Mouse (Mus musculus): ENCODE data around the gene Gucy2c. TPM values are rescaled to one million over a fixed set of nuclear protein-coding genes. Genes with fewer than 3 reads are reported as not detected.
A peak's percentile ranks its signal among the peaks of the same experiment; 100 is the strongest.

Gucy2c gene
- total RNA-seq, 2 experiments from 2014 or later, result not detected

DNA sequence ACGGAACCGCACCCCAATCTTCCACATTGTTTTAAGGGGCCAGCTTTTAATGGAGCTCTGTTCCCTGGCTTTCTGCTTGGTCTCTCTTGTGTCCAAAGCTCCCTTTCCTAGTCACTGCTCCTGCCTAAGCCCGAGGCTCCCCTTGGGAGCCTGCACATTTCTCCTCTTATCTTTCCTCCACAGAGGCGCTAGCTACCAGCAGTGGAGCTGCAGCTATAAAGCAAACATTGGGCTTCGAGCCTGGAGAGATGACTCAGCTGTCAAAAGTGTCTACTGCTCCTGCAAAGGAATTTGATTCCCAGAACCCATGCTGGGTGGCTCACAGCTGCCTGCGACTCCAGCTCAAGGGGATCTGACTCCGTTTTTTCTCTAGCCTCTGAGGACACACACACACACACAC lies 109.1 kb downstream of the Gucy2c start:
- ATAC-seq (replicated peaks; ENCODE audit: poor library complexity, severe bottlenecking), result no peak

DNA sequence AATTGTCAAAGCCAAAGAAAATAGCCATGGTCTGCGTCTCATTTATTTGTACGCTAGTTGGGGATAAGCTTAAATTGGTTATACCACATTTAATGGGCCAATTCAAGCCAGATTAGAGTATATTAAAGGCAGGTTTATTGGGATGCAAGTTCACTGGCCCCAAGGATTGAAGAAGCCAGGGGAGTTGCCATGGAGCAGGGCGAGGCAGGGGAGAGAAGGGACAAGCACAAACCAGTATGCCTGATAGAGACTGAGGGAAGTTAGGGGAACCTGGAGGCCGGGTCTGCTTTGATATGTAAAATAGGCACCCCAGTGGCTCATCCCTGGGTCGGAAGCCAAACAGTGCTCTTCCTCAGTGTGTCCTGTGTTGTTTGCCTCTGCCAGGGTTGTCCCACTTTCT lies 112.3 kb downstream of the Gucy2c start:
- ATAC-seq (replicated peaks; ENCODE audit: poor library complexity, severe bottlenecking), result no peak

DNA sequence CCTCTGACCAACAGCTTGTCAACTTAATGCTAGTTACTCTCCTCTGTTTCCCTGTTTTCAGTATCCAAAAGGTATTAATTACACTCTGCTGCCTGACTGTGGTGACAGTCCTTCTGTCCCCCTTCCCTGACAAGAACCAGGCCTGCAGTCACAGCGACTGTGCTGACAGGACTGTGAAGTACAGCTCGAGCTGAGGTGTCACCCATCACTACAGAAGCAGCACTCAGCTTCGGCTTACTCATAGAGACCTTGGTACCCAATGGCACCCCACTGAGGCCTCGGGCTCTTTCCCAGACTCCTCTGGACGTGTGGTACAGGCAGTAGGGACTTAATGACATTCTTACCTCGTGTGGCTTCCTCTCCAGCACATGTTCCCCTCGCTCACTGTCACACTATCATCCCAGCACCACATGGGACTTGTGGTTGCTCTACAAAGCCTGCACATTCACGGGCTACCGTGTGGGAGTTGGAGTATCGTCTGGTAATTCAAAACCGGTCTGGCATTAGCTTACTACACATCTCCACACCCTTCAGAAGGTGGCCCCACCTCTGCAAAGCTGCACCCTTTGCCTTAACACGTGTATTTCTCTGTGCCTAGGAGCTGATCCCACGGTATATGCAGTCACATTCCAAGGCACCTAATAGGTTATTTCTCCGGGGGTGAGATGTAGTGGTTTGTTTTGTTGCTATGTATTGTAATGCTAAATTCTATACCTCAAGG lies 113.1 kb downstream of the Gucy2c start:
- no peak for ATAC-seq (replicated peaks; ENCODE audit: poor library complexity, severe bottlenecking)

DNA sequence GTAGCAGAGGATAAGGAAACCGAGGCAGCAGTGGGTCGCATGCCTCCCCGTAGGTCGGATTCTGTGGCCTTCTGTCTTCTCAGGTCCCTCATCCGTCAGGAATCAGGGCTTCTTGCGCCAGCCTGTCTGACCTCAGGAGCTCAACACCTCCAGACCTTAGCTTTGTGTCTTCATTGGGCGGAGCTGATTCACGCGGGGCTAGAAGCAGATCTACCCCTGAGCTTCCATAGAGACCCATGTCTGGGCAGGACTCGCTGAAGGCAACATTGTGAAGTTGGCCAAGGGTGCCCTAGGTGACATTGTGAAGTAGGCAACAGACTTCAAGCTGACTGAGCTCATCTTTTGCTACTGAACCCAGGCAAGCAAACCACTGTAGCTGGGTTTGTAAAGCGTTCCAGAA lies 119.5 kb downstream of the Gucy2c start:
- ATAC-seq (replicated peaks; ENCODE audit: poor library complexity, severe bottlenecking), result no peak

DNA sequence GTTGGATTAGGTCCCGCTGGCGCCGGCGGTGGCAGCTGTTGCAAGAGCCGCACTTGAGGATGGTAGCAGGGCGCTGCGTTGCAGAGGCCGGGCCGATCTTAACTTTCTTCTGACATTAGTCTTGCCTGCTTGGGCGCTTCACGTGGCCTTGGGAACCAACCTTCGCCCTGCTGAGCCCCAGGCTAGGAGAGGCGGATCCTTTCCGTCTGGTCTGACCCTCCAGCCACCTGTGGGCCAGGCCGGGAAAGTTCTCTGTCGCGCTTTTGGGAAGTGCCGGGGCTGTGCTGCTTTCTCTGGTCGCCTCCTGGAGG lies 119.9 kb downstream of the Gucy2c start, which contains the start of gene Plbd1:
Gene Plbd1, minus strand, starts transcription at position 223 of the 311 bp plus-strand sequence.
- no peak; the same call in 1 of the 2 replicates for ATAC-seq (replicated peaks; ENCODE audit: poor library complexity, severe bottlenecking)

DNA sequence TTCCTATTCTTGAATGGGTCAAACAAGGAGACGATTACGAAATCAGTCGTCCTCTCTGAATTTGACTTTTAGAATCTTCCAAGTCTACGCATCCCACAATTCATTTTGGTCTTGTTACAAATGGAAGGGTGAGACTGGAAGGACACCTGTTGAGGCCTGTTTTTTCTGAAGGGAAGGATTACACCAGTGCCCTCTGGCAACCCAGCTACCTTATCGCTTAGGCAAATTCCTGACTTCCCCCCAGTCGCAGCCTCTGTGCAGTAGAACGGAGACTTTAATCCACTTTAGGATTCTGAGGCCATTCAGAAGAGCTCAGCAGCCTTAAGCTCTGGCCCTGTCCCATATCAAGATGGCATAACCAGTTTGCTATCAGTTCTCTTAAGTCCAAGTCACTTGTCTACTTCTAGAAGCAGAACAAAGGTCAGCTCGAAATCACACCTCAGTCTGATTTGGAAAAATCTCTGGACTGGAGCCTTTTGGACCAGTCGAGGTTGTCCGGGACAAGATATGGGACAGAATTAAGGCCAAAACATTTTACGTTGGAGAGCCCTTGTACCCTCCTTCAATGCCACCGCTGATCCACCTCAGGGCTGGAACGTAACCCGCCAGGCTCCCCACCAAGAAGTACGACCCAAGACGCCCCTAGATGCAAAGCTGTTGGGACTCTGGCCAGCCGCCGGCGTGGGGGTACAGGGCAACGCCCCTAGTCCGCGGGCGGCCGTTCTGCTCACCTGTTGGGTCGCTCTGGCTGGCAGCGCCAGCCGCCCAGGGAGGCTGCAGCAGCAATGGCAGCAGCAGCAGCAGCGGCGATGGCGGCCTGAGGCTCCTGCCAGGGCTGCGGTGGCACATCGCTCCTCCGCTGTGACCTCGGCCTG lies 120.5 kb downstream of the Gucy2c start:
- peak; percentile 65; the same call in 1 of the 2 replicates for ATAC-seq (replicated peaks; ENCODE audit: poor library complexity, severe bottlenecking)

GRCm38 (mm10) chr6:136659226-136659625 lies 122.3 kb downstream of the Gucy2c start:
- peak; percentile 72 for ATAC-seq (replicated peaks; ENCODE audit: poor library complexity, severe bottlenecking)

DNA sequence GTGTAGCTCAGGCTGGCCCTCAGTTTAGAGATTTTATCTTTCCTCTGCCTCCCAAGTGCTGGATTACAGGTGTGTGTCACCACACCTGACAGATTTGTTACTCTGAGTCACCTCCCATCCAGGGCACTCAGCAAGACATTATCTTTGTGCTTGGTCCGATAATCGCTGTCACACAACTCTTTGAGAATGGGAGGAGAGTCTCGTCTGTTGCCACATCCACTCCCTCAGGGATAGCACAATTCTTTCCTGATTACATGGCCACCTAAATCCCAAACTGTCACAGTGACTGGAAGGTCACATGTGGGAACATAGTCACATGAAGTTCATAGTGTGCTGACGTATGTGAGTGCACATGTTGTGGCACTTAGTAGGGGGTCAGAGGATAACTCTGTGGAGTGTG lies 123.3 kb downstream of the Gucy2c start:
- ATAC-seq (replicated peaks; ENCODE audit: poor library complexity, severe bottlenecking), result no peak

DNA sequence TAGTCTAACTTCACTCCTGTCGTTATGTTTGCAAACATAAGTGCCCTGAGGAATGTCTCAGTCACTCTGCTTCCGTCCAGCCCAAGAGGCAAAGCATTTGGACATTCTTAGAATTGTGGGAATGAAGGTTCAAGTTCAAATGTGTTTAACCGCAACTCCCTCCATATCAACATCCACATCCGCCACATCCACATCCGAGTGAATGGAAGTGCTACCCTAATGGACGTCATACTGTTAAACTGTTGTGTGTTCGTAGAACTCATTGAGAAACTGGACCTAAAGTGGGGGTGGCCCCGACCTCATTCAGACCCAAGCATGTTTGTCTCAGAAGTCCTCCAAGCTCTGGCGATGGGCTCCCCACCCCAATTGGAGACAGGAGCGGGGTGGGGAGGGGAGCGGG lies 125.8 kb downstream of the Gucy2c start:
- no peak for ATAC-seq (replicated peaks; ENCODE audit: poor library complexity, severe bottlenecking)

DNA sequence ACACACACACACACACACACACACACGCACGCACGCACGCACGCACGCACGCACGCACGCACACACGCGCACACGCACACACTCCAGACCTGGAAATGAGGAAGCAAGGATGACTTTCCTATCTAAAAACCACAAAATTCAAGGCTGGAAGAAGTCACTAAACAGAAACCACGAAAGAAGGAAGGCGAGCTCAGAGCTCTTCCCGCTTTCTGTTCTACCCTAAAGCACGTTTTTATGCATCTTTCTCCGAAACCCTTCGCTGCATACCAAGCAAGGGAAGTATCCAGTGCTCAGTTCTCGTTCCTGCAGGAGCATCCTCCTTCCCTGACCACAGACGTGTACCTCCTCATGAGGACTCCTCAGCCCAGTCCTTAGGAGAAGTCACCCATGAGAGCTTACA lies 127.1 kb downstream of the Gucy2c start:
- ATAC-seq (replicated peaks; ENCODE audit: poor library complexity, severe bottlenecking), result peak; percentile 71

DNA sequence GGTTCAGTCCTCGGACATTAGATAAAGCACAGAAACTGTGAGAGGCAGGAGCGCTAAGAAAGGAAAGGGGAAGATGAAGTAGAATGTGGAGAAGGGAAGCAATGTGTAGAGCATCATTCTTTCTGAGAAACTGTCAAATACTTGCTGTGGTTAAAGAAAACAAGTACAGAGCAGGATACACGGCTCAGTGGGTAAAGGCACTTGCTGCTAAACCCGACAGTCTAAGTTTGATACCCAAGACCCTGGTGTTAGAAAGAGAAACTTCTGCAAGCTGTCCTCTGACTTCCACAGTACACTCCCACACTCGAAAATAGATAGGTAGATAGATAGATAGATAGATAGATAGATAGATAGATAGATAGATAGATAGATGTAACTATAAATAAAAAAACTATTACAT lies 128.2 kb downstream of the Gucy2c start:
- no peak for ATAC-seq (replicated peaks; ENCODE audit: poor library complexity, severe bottlenecking)

DNA sequence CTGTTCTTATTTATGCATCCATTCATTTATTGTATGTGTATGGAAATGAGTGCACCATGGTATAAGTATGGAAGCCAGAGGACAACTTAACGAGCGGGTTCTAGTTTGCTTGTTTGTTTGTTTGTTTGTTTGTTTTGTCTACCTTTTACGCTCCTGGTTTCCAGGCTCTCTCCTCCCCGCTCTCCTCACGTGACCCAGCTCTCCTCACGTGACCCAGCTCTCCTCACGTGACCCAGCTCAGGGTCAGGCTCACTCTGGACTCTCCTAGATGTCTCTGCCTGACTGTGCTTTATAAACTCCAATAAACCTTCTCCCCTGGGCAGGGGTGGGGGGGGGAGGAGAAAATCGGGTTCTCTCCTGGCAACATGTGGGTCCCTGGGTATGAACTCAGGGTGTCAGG lies 130.9 kb downstream of the Gucy2c start:
- no peak for ATAC-seq (replicated peaks; ENCODE audit: poor library complexity, severe bottlenecking)

GRCm38 (mm10) chr6:136647455-136647861 lies 134.1 kb downstream of the Gucy2c start:
- ATAC-seq (replicated peaks; ENCODE audit: poor library complexity, severe bottlenecking), result no peak

Other genes starting within 250 kb of the Gucy2c start
- gene Plbd1, start 119.8 kb downstream of the Gucy2c start, total RNA-seq (2014; fragmentation: Nextera tagmentation), result 0.79 and 3.6 TPM in 2 replicates
- gene Plbd1, start 119.8 kb downstream of the Gucy2c start, total RNA-seq (2017), result 5.1 and 7.7 TPM in 2 replicates
- 7.0 and 20.7 TPM in 2 replicates for gene Hist4h4, start 22.6 kb upstream of the Gucy2c start, total RNA-seq (2014; fragmentation: Nextera tagmentation)
- gene Hist4h4, start 22.6 kb upstream of the Gucy2c start, total RNA-seq (2017), result 46.7 and 58.9 TPM in 2 replicates
- gene H2afj, start 26.5 kb upstream of the Gucy2c start, total RNA-seq (2014; fragmentation: Nextera tagmentation), result 30.2 and 52.4 TPM in 2 replicates
- gene H2afj, start 26.5 kb upstream of the Gucy2c start, total RNA-seq (2017), result 69.6 and 88.9 TPM in 2 replicates
- gene BC049715, start 45.9 kb upstream of the Gucy2c start, total RNA-seq (2014; fragmentation: Nextera tagmentation), result 3.3 and 3.9 TPM in 2 replicates
- 1.1 and 2.8 TPM in 2 replicates for gene BC049715, start 45.9 kb upstream of the Gucy2c start, total RNA-seq (2017)
- gene Wbp11, start 46.5 kb upstream of the Gucy2c start, total RNA-seq (2014; fragmentation: Nextera tagmentation), result 139 and 168 TPM in 2 replicates
- gene Wbp11, start 46.5 kb upstream of the Gucy2c start, total RNA-seq (2017), result 53.9 and 58.5 TPM in 2 replicates
- gene Smco3, start 53.7 kb upstream of the Gucy2c start, total RNA-seq (2014; fragmentation: Nextera tagmentation), result not detected in 2 replicates
- 0.21 and 1.8 TPM in 2 replicates for gene Smco3, start 53.7 kb upstream of the Gucy2c start, total RNA-seq (2017)
- 0.64 TPM in 1 of 2 replicates, not detected in the other for gene Art4, start 76.0 kb upstream of the Gucy2c start, total RNA-seq (2014; fragmentation: Nextera tagmentation)
- gene Art4, start 76.0 kb upstream of the Gucy2c start, total RNA-seq (2017), result 1.2 and 1.6 TPM in 2 replicates
- gene Mgp, start 94.1 kb upstream of the Gucy2c start, total RNA-seq (2014; fragmentation: Nextera tagmentation), result not detected in 2 replicates
- not detected in 2 replicates for gene Mgp, start 94.1 kb upstream of the Gucy2c start, total RNA-seq (2017)
- 1.4 TPM in 1 of 2 replicates, not detected in the other for gene Erp27, start 140.4 kb upstream of the Gucy2c start, total RNA-seq (2014; fragmentation: Nextera tagmentation)
- gene Erp27, start 140.4 kb upstream of the Gucy2c start, total RNA-seq (2017), result 0.77 TPM in 1 of 2 replicates, not detected in the other
- gene Pde6h, start 142.1 kb upstream of the Gucy2c start, total RNA-seq (2014; fragmentation: Nextera tagmentation), result not detected in 2 replicates
- 0.04 TPM in 1 of 2 replicates, not detected in the other for gene Pde6h, start 142.1 kb upstream of the Gucy2c start, total RNA-seq (2017)
- gene Arhgdib, start 160.1 kb upstream of the Gucy2c start, total RNA-seq (2014; fragmentation: Nextera tagmentation), result 1,912 and 2,149 TPM in 2 replicates
- 1,225 and 1,275 TPM in 2 replicates for gene Arhgdib, start 160.1 kb upstream of the Gucy2c start, total RNA-seq (2017)